Mouse (Mus musculus): Measurements from ENCODE around the gene Atp1a2. TPM values are rescaled to one million over a fixed set of nuclear protein-coding genes. Genes with fewer than 3 reads are reported as not detected.

Atp1a2 gene
- total and polyA plus RNA-seq, 2 experiments from 2014 or later: 119 to 572 TPM

DNA sequence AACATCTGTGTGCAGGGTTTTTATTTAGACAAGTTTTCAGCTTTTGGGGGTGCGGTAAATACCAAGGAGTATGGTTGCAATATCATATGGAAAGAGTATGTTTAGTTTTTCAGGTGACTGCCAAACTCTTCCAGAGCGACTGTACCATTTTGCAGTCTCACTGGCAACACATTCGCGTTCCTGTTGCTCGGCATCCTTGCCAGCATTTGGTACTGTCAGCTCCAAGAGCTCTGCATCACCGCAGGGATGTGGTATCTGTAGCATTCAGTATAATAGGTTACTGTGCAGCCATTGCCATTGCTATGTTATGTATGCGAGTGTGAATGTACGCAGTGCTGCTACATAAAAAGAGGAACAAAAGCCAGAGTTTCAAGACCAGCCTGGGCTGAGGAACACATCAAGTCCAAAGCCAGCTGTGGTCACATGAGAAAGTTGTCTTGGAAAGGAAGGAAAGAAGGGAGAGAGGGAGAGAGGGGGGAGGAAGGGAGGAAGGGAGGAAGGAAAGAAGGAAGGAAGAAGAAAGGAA lies 33.6 kb upstream of the Atp1a2 start:
- no peak overlapping the region for H3K27ac ChIP-seq

GRCm38 (mm10) chr1:172329616-172330015 lies 31.8 kb upstream of the Atp1a2 start:
- H3K9ac ChIP-seq (replicated peaks; ENCODE audit: low read length): no peak overlapping the region
- no peak for DNase-seq (ENCODE audit: low spot score)
- H3K27me3 ChIP-seq (ENCODE audit: insufficient read depth, low read length): no peaks in the 10 kb centered on the region
- peak overlapping the region; percentile 54; the same call in 1 of the 2 replicates for H3K27ac ChIP-seq
- no peaks in the 10 kb centered on the region for H3K36me3 ChIP-seq (ENCODE audit: insufficient read depth, low read length)
- no peak for TF ChIP-seq CTCF (IDR thresholded peaks at IDR 0.05; ENCODE audit: low read depth)
- peak; percentile 1; the same call in 1 of the 2 replicates for ATAC-seq
- peak overlapping the region; percentile 59 for H3K4me2 ChIP-seq (ENCODE audit: low read depth, low read length)
- 69% methylated on average over 6 of the region's 6 CpGs for WGBS
- peaks cover 8% of the 10 kb centered on the region for H3K4me1 ChIP-seq (ENCODE audit: insufficient read depth, low read length)
- H3K9me3 ChIP-seq (ENCODE audit: low read length): no peaks in the 10 kb centered on the region
- H3K4me3 ChIP-seq (ENCODE audit: low read length): no peak overlapping the region; the same call in 1 of the 2 replicates

More for the DNA sequence above, 33.6 kb upstream of the Atp1a2 start:
- no peaks in the 10 kb centered on the region for H3K36me3 ChIP-seq (ENCODE audit: insufficient read depth, low read length)
- no peak for ATAC-seq
- 49% methylated on average over 8 of the region's 8 CpGs for WGBS
- H3K4me3 ChIP-seq (ENCODE audit: low read length): no peak overlapping the region
- H3K4me2 ChIP-seq (ENCODE audit: low read depth, low read length): no peak overlapping the region
- TF ChIP-seq CTCF (IDR thresholded peaks at IDR 0.05; ENCODE audit: low read depth): no peak
- H3K27me3 ChIP-seq (ENCODE audit: insufficient read depth, low read length): no peaks in the 10 kb centered on the region
- no peak for DNase-seq (ENCODE audit: low spot score)
- H3K9me3 ChIP-seq (ENCODE audit: low read length): no peaks in the 10 kb centered on the region
- peaks cover 5% of the 10 kb centered on the region for H3K4me1 ChIP-seq (ENCODE audit: insufficient read depth, low read length)
- no peak overlapping the region for H3K9ac ChIP-seq (replicated peaks; ENCODE audit: low read length)

- H3K36me3 ChIP-seq (ENCODE audit: insufficient read depth, low read length): no peaks in the 10 kb centered on the region
- H3K4me1 ChIP-seq (ENCODE audit: insufficient read depth, low read length): peaks cover 8% of the 10 kb centered on the region
- H3K27me3 ChIP-seq (ENCODE audit: insufficient read depth, low read length): no peaks in the 10 kb centered on the region
- H3K4me2 ChIP-seq (ENCODE audit: low read depth, low read length): peak within 1 kb of the TSS; percentile 59
- H3K9ac ChIP-seq (replicated peaks; ENCODE audit: low read length): peak within 1 kb of the TSS; percentile 44
- H3K27ac ChIP-seq: peak within 1 kb of the TSS; percentile 54
- no peaks in the 10 kb centered on the region for H3K9me3 ChIP-seq (ENCODE audit: low read length)
- peak within 1 kb of the TSS; percentile 35 for H3K4me3 ChIP-seq (ENCODE audit: low read length)
- WGBS: 12% methylated on average over 9 of the region's 9 CpGs
- DNase-seq (ENCODE audit: low spot score) (peak; percentile 93), ATAC-seq (peak; percentile 86)
- TF ChIP-seq CTCF (IDR thresholded peaks at IDR 0.05; ENCODE audit: low read depth): no peak
Measured at GRCm38 (mm10) chr1:172329131-172329530, 31.3 kb upstream of the Atp1a2 start, which contains the start of gene Kcnj9. Gene Kcnj9 (minus strand): TSS chr1:172329318.

- H3K27me3 ChIP-seq (ENCODE audit: insufficient read depth, low read length): no peaks in the 10 kb centered on the region
- no peak for TF ChIP-seq CTCF (IDR thresholded peaks at IDR 0.05; ENCODE audit: low read depth)
- WGBS: 85% methylated on average over 7 of the region's 7 CpGs
- peaks cover 8% of the 10 kb centered on the region for H3K4me1 ChIP-seq (ENCODE audit: insufficient read depth, low read length)
- no peak overlapping the region for H3K27ac ChIP-seq
- H3K4me2 ChIP-seq (ENCODE audit: low read depth, low read length): peak overlapping the region; percentile 59
- no peaks in the 10 kb centered on the region for H3K36me3 ChIP-seq (ENCODE audit: insufficient read depth, low read length)
- H3K9me3 ChIP-seq (ENCODE audit: low read length): no peaks in the 10 kb centered on the region
- no peak for DNase-seq (ENCODE audit: low spot score)
- ATAC-seq: no peak
- H3K9ac ChIP-seq (replicated peaks; ENCODE audit: low read length): peak overlapping the region; percentile 44; the same call in 1 of the 2 replicates
- peak overlapping the region; percentile 35 for H3K4me3 ChIP-seq (ENCODE audit: low read length)
Measured at GRCm38 (mm10) chr1:172328461-172328860, 30.6 kb upstream of the Atp1a2 start.

- no peak for DNase-seq (ENCODE audit: low spot score)
- 76% methylated on average over 3 of the region's 3 CpGs for WGBS
- H3K4me2 ChIP-seq (ENCODE audit: low read depth, low read length): peak overlapping the region; percentile 59; the same call in 1 of the 2 replicates
- no peak for ATAC-seq
- no peak overlapping the region for H3K9ac ChIP-seq (replicated peaks; ENCODE audit: low read length)
- no peak for TF ChIP-seq CTCF (IDR thresholded peaks at IDR 0.05; ENCODE audit: low read depth)
- no peak overlapping the region for H3K27ac ChIP-seq
- H3K27me3 ChIP-seq (ENCODE audit: insufficient read depth, low read length): no peaks in the 10 kb centered on the region
- no peaks in the 10 kb centered on the region for H3K9me3 ChIP-seq (ENCODE audit: low read length)
- H3K36me3 ChIP-seq (ENCODE audit: insufficient read depth, low read length): no peaks in the 10 kb centered on the region
- H3K4me3 ChIP-seq (ENCODE audit: low read length): no peak overlapping the region
- H3K4me1 ChIP-seq (ENCODE audit: insufficient read depth, low read length): peaks cover 8% of the 10 kb centered on the region
Measured at GRCm38 (mm10) chr1:172328041-172328440, 30.2 kb upstream of the Atp1a2 start.

DNA sequence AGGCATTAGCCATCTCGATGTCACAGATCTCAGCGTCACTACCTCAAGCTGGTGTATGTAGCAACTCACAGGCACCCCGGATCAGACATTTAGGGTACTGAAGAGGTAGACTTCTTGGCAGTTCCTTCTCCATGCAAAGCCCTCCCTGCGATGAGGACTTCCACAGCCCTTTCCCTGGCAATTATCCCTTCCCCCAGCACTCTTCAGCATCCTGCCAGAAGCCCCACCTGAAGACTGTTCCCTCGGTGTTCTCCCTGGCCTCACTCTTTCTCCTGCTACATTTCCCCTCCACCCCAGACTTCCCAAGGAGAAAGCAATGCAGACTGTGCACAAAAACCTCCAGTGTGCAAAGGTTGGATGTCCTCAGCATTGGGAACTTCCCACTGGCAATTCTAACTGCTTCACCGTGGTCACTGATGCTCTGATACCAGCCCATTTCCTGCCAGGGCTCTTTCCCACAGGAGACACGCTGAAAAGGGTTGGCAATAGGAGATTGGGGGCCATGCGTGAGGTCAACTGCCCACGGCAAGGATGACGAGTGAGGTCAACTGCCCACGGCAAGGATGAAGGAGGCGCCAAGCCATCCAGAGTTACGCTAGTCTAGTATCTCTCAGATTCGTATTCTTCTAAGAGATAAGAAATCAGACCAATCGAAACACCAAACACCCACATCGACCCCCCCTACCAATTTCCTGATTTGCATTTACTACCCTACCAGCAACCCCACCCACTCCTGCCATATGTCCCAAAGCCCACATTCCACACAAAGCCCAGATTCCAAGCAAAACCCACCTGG lies 29.5 kb upstream of the Atp1a2 start:
- no peak overlapping the region; the same call in 1 of the 2 replicates for H3K4me2 ChIP-seq (ENCODE audit: low read depth, low read length)
- no peaks in the 10 kb centered on the region for H3K27me3 ChIP-seq (ENCODE audit: insufficient read depth, low read length)
- ATAC-seq (no peak), DNase-seq (ENCODE audit: low spot score) (no peak)
- H3K4me3 ChIP-seq (ENCODE audit: low read length): no peak overlapping the region
- H3K36me3 ChIP-seq (ENCODE audit: insufficient read depth, low read length): 0 out of 2 replicates have a peak, but pooled peaks cover 1% of the 10 kb centered on the region
- H3K9ac ChIP-seq (replicated peaks; ENCODE audit: low read length): no peak overlapping the region
- TF ChIP-seq CTCF (IDR thresholded peaks at IDR 0.05; ENCODE audit: low read depth): no peak
- H3K4me1 ChIP-seq (ENCODE audit: insufficient read depth, low read length): peaks cover 8% of the 10 kb centered on the region
- H3K9me3 ChIP-seq (ENCODE audit: low read length): no peaks in the 10 kb centered on the region
- WGBS: 86% methylated on average over 16 of the region's 16 CpGs
- no peak overlapping the region for H3K27ac ChIP-seq

Data from hindbrain, postnatal 0 days (tissue).